Mouse (Mus musculus): ENCODE data around the gene Celf2. TPM values are rescaled to one million over a fixed set of nuclear protein-coding genes. Genes with fewer than 3 reads are reported as not detected.

Celf2 gene
- polyA plus RNA-seq, 1 experiment from 2014 or later: 92.4 TPM

GRCm38 (mm10) chr2:7351234-7351633 is 158.1 kb downstream of the Celf2 start:
- H3K4me2 ChIP-seq (ENCODE audit: low read depth, low read length): no peak overlapping the region
- ATAC-seq (ENCODE audit: low read depth): no peak
- H3K9me3 ChIP-seq (ENCODE audit: control insufficient read depth, low read length): no peaks in the 10 kb centered on the region
- no peak overlapping the region for H3K4me3 ChIP-seq (ENCODE audit: low read length)
- H3K4me1 ChIP-seq (replicated peaks; ENCODE audit: control insufficient read depth, insufficient read depth, low read length): no peaks in the 10 kb centered on the region
- H3K27me3 ChIP-seq (ENCODE audit: control insufficient read depth, insufficient read depth, low read depth, low read length): no peaks in the 10 kb centered on the region
- no peaks in the 10 kb centered on the region for H3K36me3 ChIP-seq (ENCODE audit: control insufficient read depth, insufficient read depth, low read length)
- no peak overlapping the region for H3K9ac ChIP-seq (ENCODE audit: low read length)
- WGBS: 66% methylated on average over 5 of the region's 5 CpGs
- H3K27ac ChIP-seq (ENCODE audit: low read length): no peak overlapping the region

- Histone ChIP-seq H3K4me2 (ENCODE audit: low read depth, low read length) (no peak overlapping the region), H3K27me3 (ENCODE audit: control insufficient read depth, insufficient read depth, low read depth, low read length) (no peaks in the 10 kb centered on the region), H3K36me3 (ENCODE audit: control insufficient read depth, insufficient read depth, low read length) (no peaks in the 10 kb centered on the region), H3K4me1 (replicated peaks; ENCODE audit: control insufficient read depth, insufficient read depth, low read length) (no peaks in the 10 kb centered on the region), H3K27ac (ENCODE audit: low read length) (no peak overlapping the region), H3K9ac (ENCODE audit: low read length) (no peak overlapping the region), H3K9me3 (ENCODE audit: control insufficient read depth, low read length) (no peaks in the 10 kb centered on the region), H3K4me3 (ENCODE audit: low read length) (no peak overlapping the region)
- no peak for ATAC-seq (ENCODE audit: low read depth)
- 40% methylated on average over 4 of the region's 4 CpGs for WGBS
These were observed 162.5 kb downstream of the Celf2 start for GRCm38 (mm10) chr2:7346703-7347461.

GRCm38 (mm10) chr2:7344951-7345350 is 164.4 kb downstream of the Celf2 start:
- Histone ChIP-seq H3K4me2 (ENCODE audit: low read depth, low read length) (no peak overlapping the region), H3K9me3 (ENCODE audit: control insufficient read depth, low read length) (no peaks in the 10 kb centered on the region), H3K27me3 (ENCODE audit: control insufficient read depth, insufficient read depth, low read depth, low read length) (no peaks in the 10 kb centered on the region), H3K4me1 (replicated peaks; ENCODE audit: control insufficient read depth, insufficient read depth, low read length) (no peaks in the 10 kb centered on the region), H3K4me3 (ENCODE audit: low read length) (no peak overlapping the region), H3K27ac (ENCODE audit: low read length) (no peak overlapping the region), H3K9ac (ENCODE audit: low read length) (no peak overlapping the region), H3K36me3 (ENCODE audit: control insufficient read depth, insufficient read depth, low read length) (no peaks in the 10 kb centered on the region)
- no peak for ATAC-seq (ENCODE audit: low read depth)
- WGBS: 75% methylated on average over 2 of the region's 2 CpGs

- Histone ChIP-seq H3K9me3 (ENCODE audit: control insufficient read depth, low read length) (no peaks in the 10 kb centered on the region), H3K4me1 (replicated peaks; ENCODE audit: control insufficient read depth, insufficient read depth, low read length) (no peaks in the 10 kb centered on the region), H3K36me3 (ENCODE audit: control insufficient read depth, insufficient read depth, low read length) (no peaks in the 10 kb centered on the region), H3K27me3 (ENCODE audit: control insufficient read depth, insufficient read depth, low read depth, low read length) (no peaks in the 10 kb centered on the region), H3K4me3 (ENCODE audit: low read length) (no peak overlapping the region), H3K27ac (ENCODE audit: low read length) (no peak overlapping the region), H3K9ac (ENCODE audit: low read length) (no peak overlapping the region), H3K4me2 (ENCODE audit: low read depth, low read length) (no peak overlapping the region)
- WGBS: 68% methylated on average over 8 of the region's 8 CpGs
- no peak for ATAC-seq (ENCODE audit: low read depth)
These were observed 166.4 kb downstream of the Celf2 start for GRCm38 (mm10) chr2:7342911-7343478.

DNA sequence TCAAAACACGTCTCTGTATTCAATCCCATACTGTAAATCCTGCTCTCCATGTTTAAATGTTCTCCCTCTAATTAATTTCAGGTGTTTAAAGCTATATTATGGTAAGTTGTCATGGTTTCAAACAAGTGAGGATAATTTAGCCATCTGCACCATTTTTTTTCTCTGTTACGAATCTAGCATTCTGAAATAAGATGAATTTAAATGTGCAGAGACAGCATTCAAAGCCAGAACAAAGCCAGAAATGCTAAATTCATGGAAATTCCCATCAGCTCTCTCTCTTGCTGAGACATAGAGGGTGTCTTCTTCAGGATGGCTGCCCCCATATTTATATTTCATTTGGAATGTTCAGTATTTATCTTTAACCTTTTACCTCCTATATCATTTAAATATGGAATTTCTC is 174.5 kb downstream of the Celf2 start:
- Histone ChIP-seq H3K27me3 (ENCODE audit: control insufficient read depth, insufficient read depth, low read depth, low read length) (no peaks in the 10 kb centered on the region), H3K9me3 (ENCODE audit: control insufficient read depth, low read length) (no peaks in the 10 kb centered on the region), H3K4me3 (ENCODE audit: low read length) (no peak overlapping the region), H3K27ac (ENCODE audit: low read length) (no peak overlapping the region), H3K4me1 (replicated peaks; ENCODE audit: control insufficient read depth, insufficient read depth, low read length) (no peaks in the 10 kb centered on the region), H3K36me3 (ENCODE audit: control insufficient read depth, insufficient read depth, low read length) (no peaks in the 10 kb centered on the region), H3K4me2 (ENCODE audit: low read depth, low read length) (no peak overlapping the region), H3K9ac (ENCODE audit: low read length) (no peak overlapping the region)
- no peak for ATAC-seq (ENCODE audit: low read depth)
- WGBS: 68% methylated on average over 2 of the region's 2 CpGs

DNA sequence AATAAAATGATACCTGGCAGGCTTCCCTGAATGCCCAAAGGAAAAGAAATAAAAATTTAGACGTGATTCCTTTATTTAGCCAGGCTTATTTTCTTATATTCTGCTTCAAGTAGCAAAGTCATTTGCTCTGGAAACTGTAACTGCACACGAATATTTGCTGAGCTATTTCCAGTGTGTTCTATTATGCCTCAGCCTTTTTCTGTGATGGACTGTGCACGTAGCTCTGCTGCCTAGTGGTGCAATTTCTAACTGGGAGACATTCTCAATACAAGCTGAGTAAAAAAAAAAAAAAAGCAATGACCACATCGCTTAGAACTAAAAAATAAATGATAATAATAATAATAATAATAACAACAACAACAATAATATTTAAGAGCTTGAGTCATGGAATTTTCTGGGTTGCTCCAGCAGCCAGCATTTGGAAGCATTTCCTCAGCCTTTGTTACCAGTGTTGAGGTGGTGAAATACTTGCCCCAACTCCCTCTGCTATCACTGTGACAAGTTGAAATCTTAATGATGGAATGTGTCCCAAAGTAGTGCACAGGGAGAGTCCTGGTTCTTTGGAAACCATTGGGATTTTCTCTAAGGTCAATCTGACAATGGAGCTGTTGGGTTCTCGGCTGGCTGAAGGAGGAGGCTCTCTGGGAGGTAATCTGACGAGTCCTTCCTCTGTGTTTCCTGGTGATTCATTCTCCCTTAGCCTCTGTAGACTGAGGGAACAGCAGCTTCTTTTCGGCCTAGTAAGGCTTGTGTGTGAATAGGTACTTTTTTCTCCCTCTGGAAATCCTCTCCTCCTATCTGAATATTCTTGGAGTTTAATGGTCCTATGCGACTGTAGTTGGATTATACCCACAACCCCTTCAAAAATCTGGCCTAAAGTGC is 181.1 kb downstream of the Celf2 start:
- no peak overlapping the region for H3K4me3 ChIP-seq (ENCODE audit: low read length)
- WGBS: 72% methylated on average over 8 of the region's 8 CpGs

GRCm38 (mm10) chr2:7319760-7320159 is 189.6 kb downstream of the Celf2 start:
- no peak overlapping the region for H3K9ac ChIP-seq (ENCODE audit: low read length)
- no peak for ATAC-seq (ENCODE audit: low read depth)
- H3K9me3 ChIP-seq (ENCODE audit: control insufficient read depth, low read length): no peaks in the 10 kb centered on the region
- no peak overlapping the region for H3K27ac ChIP-seq (ENCODE audit: low read length)
- H3K36me3 ChIP-seq (ENCODE audit: control insufficient read depth, insufficient read depth, low read length): no peaks in the 10 kb centered on the region
- no peak overlapping the region for H3K4me2 ChIP-seq (ENCODE audit: low read depth, low read length)
- no peaks in the 10 kb centered on the region for H3K4me1 ChIP-seq (replicated peaks; ENCODE audit: control insufficient read depth, insufficient read depth, low read length)
- 75% methylated on average over 3 of the region's 3 CpGs for WGBS
- no peak overlapping the region for H3K4me3 ChIP-seq (ENCODE audit: low read length)
- no peaks in the 10 kb centered on the region for H3K27me3 ChIP-seq (ENCODE audit: control insufficient read depth, insufficient read depth, low read depth, low read length)

More for the DNA sequence above, 181.1 kb downstream of the Celf2 start:
- H3K27ac ChIP-seq (ENCODE audit: low read length): no peak overlapping the region
- H3K9me3 ChIP-seq (ENCODE audit: control insufficient read depth, low read length): no peaks in the 10 kb centered on the region
- no peaks in the 10 kb centered on the region for H3K36me3 ChIP-seq (ENCODE audit: control insufficient read depth, insufficient read depth, low read length)
- no peak overlapping the region for H3K9ac ChIP-seq (ENCODE audit: low read length)
- no peak overlapping the region for H3K4me2 ChIP-seq (ENCODE audit: low read depth, low read length)
- no peaks in the 10 kb centered on the region for H3K4me1 ChIP-seq (replicated peaks; ENCODE audit: control insufficient read depth, insufficient read depth, low read length)
- ATAC-seq (ENCODE audit: low read depth): no peak
- H3K27me3 ChIP-seq (ENCODE audit: control insufficient read depth, insufficient read depth, low read depth, low read length): no peaks in the 10 kb centered on the region

GRCm38 (mm10) chr2:7311776-7312175 is 197.6 kb downstream of the Celf2 start:
- no peaks in the 10 kb centered on the region for H3K36me3 ChIP-seq (ENCODE audit: control insufficient read depth, insufficient read depth, low read length)
- H3K4me1 ChIP-seq (replicated peaks; ENCODE audit: control insufficient read depth, insufficient read depth, low read length): no peaks in the 10 kb centered on the region
- H3K4me3 ChIP-seq (ENCODE audit: low read length): no peak overlapping the region
- no peak overlapping the region for H3K9ac ChIP-seq (ENCODE audit: low read length)
- H3K9me3 ChIP-seq (ENCODE audit: control insufficient read depth, low read length): no peaks in the 10 kb centered on the region
- no peak overlapping the region for H3K4me2 ChIP-seq (ENCODE audit: low read depth, low read length)
- ATAC-seq (ENCODE audit: low read depth): no peak
- H3K27me3 ChIP-seq (ENCODE audit: control insufficient read depth, insufficient read depth, low read depth, low read length): no peaks in the 10 kb centered on the region
- 78% methylated on average over 3 of the region's 3 CpGs for WGBS
- no peak overlapping the region for H3K27ac ChIP-seq (ENCODE audit: low read length)

DNA sequence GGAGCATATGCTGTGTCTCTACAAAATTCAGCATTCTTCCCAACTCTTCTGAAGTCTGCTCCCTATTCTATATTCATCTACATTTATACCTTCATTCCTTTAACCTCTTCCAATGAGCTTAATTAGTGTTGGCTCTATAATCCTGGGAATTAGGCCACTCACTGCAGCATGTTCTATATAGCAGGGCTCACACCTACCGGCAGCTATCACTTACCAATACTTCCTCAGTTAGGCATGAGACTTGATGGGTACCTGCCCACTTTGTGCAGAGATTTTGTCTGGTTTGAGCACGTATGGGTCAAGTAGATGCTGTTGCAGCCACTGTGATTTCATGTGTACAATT is 198.6 kb downstream of the Celf2 start:
- WGBS: 79% methylated on average over 2 of the region's 2 CpGs
- no peak overlapping the region for H3K27ac ChIP-seq (ENCODE audit: low read length)
- no peaks in the 10 kb centered on the region for H3K27me3 ChIP-seq (ENCODE audit: control insufficient read depth, insufficient read depth, low read depth, low read length)
- no peaks in the 10 kb centered on the region for H3K4me1 ChIP-seq (replicated peaks; ENCODE audit: control insufficient read depth, insufficient read depth, low read length)
- ATAC-seq (ENCODE audit: low read depth): no peak
- H3K9me3 ChIP-seq (ENCODE audit: control insufficient read depth, low read length): no peaks in the 10 kb centered on the region
- no peaks in the 10 kb centered on the region for H3K36me3 ChIP-seq (ENCODE audit: control insufficient read depth, insufficient read depth, low read length)
- no peak overlapping the region for H3K4me3 ChIP-seq (ENCODE audit: low read length)
- H3K9ac ChIP-seq (ENCODE audit: low read length): no peak overlapping the region
- H3K4me2 ChIP-seq (ENCODE audit: low read depth, low read length): no peak overlapping the region
